Mouse (Mus musculus): ENCODE measurements around the gene Zfp51. TPM values are rescaled to one million over a fixed set of nuclear protein-coding genes. Genes with fewer than 3 reads are reported as not detected.

Zfp51 gene
- polyA plus RNA-seq, 1 experiment from 2014 or later = 12.4 TPM

DNA sequence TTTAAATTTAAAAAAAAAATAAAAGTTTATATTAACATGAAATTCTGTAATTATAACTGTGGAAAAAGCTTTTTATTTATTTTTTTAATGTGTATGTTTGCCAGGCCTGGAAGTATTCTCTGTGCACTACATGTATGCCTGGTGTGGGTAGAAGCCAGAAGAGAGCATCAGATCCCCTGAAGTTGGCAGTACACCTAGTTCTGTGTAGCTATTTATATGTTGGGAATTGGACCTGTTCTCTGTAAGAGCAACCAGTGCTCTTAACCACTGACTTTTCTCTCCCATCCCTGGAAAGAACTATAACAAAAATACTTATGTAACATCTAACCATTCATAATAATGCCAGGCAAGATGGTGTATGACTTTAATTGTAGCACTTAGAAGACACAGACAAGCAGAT lies 59.6 kb downstream of the Zfp51 start:
- Histone ChIP-seq H3K4me1 (ENCODE audit: control insufficient read depth, insufficient read depth, low read length) (no peaks in the 10 kb centered on the region), H3K9me3 (replicated peaks; ENCODE audit: control insufficient read depth, low read length, poor library complexity, severe bottlenecking) (no peaks in the 10 kb centered on the region), H3K4me2 (ENCODE audit: low read length) (no peak overlapping the region), H3K9ac (ENCODE audit: low read depth, low read length) (no peak overlapping the region), H3K4me3 (ENCODE audit: low read depth, low read length) (no peak overlapping the region), H3K36me3 (ENCODE audit: control insufficient read depth, insufficient read depth, low read length) (peaks cover 9% of the 10 kb centered on the region), H3K27me3 (ENCODE audit: control insufficient read depth, insufficient read depth, low read depth, low read length) (no peaks in the 10 kb centered on the region), H3K27ac (ENCODE audit: low read length) (no peak overlapping the region)
- no peak for ATAC-seq

Other genes starting within 250 kb of the Zfp51 start
- not detected in 2 replicates for gene Vmn1r234, start 224.3 kb upstream of the Zfp51 start, polyA plus RNA-seq (2015; fragmentation: Nextera tagmentation; extraction: Ambion mirVana)
- gene Vmn1r235, start 194.0 kb upstream of the Zfp51 start, polyA plus RNA-seq (2015; fragmentation: Nextera tagmentation; extraction: Ambion mirVana) = not detected in 2 replicates
- not detected in 2 replicates for gene Vmn1r236, start 167.4 kb upstream of the Zfp51 start, polyA plus RNA-seq (2015; fragmentation: Nextera tagmentation; extraction: Ambion mirVana)
- not detected in 2 replicates for gene Vmn1r237, start 138.5 kb upstream of the Zfp51 start, polyA plus RNA-seq (2015; fragmentation: Nextera tagmentation; extraction: Ambion mirVana)
- gene Zfp677, start 66.6 kb upstream of the Zfp51 start, polyA plus RNA-seq (2015; fragmentation: Nextera tagmentation; extraction: Ambion mirVana) = 5.8 and 6.1 TPM in 2 replicates
- 6.3 and 7.8 TPM in 2 replicates for gene Zfp54, start 27.1 kb upstream of the Zfp51 start, polyA plus RNA-seq (2015; fragmentation: Nextera tagmentation; extraction: Ambion mirVana)
- gene Zfp53, start 38.6 kb downstream of the Zfp51 start, polyA plus RNA-seq (2015; fragmentation: Nextera tagmentation; extraction: Ambion mirVana) = 10.9 and 12.0 TPM in 2 replicates
- gene Zfp52, start 85.2 kb downstream of the Zfp51 start, polyA plus RNA-seq (2015; fragmentation: Nextera tagmentation; extraction: Ambion mirVana) = 2.9 and 3.2 TPM in 2 replicates
- 22.1 and 23.1 TPM in 2 replicates for gene Zfp948, start 116.6 kb downstream of the Zfp51 start, polyA plus RNA-seq (2015; fragmentation: Nextera tagmentation; extraction: Ambion mirVana)
- gene Zfp983, start 200.2 kb downstream of the Zfp51 start, polyA plus RNA-seq (2015; fragmentation: Nextera tagmentation; extraction: Ambion mirVana) = 13.0 and 14.6 TPM in 2 replicates
- 18.1 and 19.9 TPM in 2 replicates for gene Gm10226, start 241.5 kb downstream of the Zfp51 start, polyA plus RNA-seq (2015; fragmentation: Nextera tagmentation; extraction: Ambion mirVana)